Mouse (Mus musculus) lung, postnatal 0 days (tissue): ENCODE results near the gene Ppp2r3c. TPM values are rescaled to one million over a fixed set of nuclear protein-coding genes. Genes with fewer than 3 reads are reported as not detected.

Experiments used
- ATAC-seq: fragments of 200-750 bp; cut with Nextera tagmentation; 2 replicates; pipeline ENCODE4 v1.8.0; 2017; ENCODE audit warnings: moderate library complexity
- DNase-seq: peaks from one replicate; pipeline ENCODE4 v3.0.0-alpha.2; 2016; ENCODE audit warnings: low spot score
- H3K27ac ChIP-seq: fragments of 300-500 bp; sonication (generic); 2 replicates; pipeline ENCODE4 v1.5.1; 2014; ENCODE audit warnings: antibody characterized with exemption, mild to moderate bottlenecking, low read length, mixed read lengths
- H3K27me3 ChIP-seq: fragments of 300-500 bp; sonication (generic); replicated peaks from 2 replicates; pipeline ENCODE4 v1.6.1; 2014; ENCODE audit warnings: low read length, mixed read lengths; ENCODE audit not compliant: insufficient read depth
- H3K36me3 ChIP-seq: fragments of 300-500 bp; sonication (generic); 2 replicates; pipeline ENCODE4 v1.6.1; 2014; ENCODE audit warnings: low read length, mixed read lengths; ENCODE audit not compliant: insufficient read depth
- H3K4me1 ChIP-seq: fragments of 300-500 bp; sonication (generic); 2 replicates; pipeline ENCODE4 v1.6.1; 2014; ENCODE audit warnings: antibody characterized with exemption, low read depth, low read length, mixed read lengths; ENCODE audit not compliant: insufficient read depth
- H3K4me2 ChIP-seq: fragments of 300-500 bp; sonication (generic); replicated peaks from 2 replicates; pipeline ENCODE4 v1.6.1; 2014; ENCODE audit warnings: low read depth, mild to moderate bottlenecking, low read length, moderate library complexity, mixed read lengths
- H3K4me3 ChIP-seq: fragments of 300-500 bp; sonication (generic); 2 replicates; pipeline ENCODE4 v1.5.1; 2014; ENCODE audit warnings: low read depth, low read length
- H3K9ac ChIP-seq: fragments of 300-500 bp; sonication (generic); replicated peaks from 2 replicates; pipeline ENCODE4 v1.6.1; 2014; ENCODE audit warnings: low read depth, mild to moderate bottlenecking
- H3K9me3 ChIP-seq: fragments of 300-500 bp; sonication (generic); 2 replicates; pipeline ENCODE4 v1.6.1; 2016; ENCODE audit warnings: low read length, mixed read lengths
- CTCF ChIP-seq: IDR thresholded peaks from 2 replicates; pipeline ENCODE4 v1.5.1; 2016; ENCODE audit warnings: antibody characterized with exemption, mild to moderate bottlenecking
- EP300 ChIP-seq: IDR thresholded peaks from 2 replicates; pipeline ENCODE4 v1.6.1; 2016; ENCODE audit warnings: antibody characterized with exemption, mild to moderate bottlenecking, control low read depth
- WGBS: fragments of 180-500 bp; shearing (Covaris S2); extraction: QIAGEN DNeasy Blood & Tissue Kit; methylation state at CpG from one replicate; pipeline ENCODE4 v1.1.7; 2014; 5-methylcytosine and 5-hydroxymethylcytosine counted together
- polyA plus RNA-seq: library from polyadenylated mRNA; unstranded; fragments of >200 nt; fragmentation: Nextera tagmentation; extraction: Ambion mirVana; gene quantifications from 2 replicates; pipeline ENCODE4 v1.2.1, GENCODE M21; 2015

Ppp2r3c gene
- polyA plus RNA-seq, 1 experiment from 2014 or later = 7.6 TPM

GRCm38 (mm10) chr12:55329351-55329750, 26.6 kb upstream of the Ppp2r3c start:
- H3K4me1 ChIP-seq = no peaks in the 10 kb centered on the region
- H3K9ac ChIP-seq = no peak overlapping the region
- no peaks in the 10 kb centered on the region for H3K36me3 ChIP-seq
- TF ChIP-seq EP300 (no peak), CTCF (no peak)
- no peak overlapping the region for H3K27ac ChIP-seq
- H3K9me3 ChIP-seq = no peaks in the 10 kb centered on the region
- no peak overlapping the region for H3K4me2 ChIP-seq
- no peak for ATAC-seq
- no peak for DNase-seq
- WGBS = 89% methylated on average over 7 of the region's 7 CpGs
- H3K27me3 ChIP-seq = no peaks in the 10 kb centered on the region
- no peak overlapping the region for H3K4me3 ChIP-seq

GRCm38 (mm10) chr12:55328784-55329183, 26.0 kb upstream of the Ppp2r3c start:
- DNase-seq (no peak), ATAC-seq (no peak)
- no peak overlapping the region for H3K27ac ChIP-seq
- H3K4me2 ChIP-seq = no peak overlapping the region
- TF ChIP-seq EP300 = no peak
- no peak for TF ChIP-seq CTCF
- 75% methylated on average over 4 of the region's 4 CpGs for whole genome bisulfite sequencing
- H3K4me1 ChIP-seq = no peaks in the 10 kb centered on the region
- H3K27me3 ChIP-seq = no peaks in the 10 kb centered on the region
- no peak overlapping the region for H3K9ac ChIP-seq
- H3K4me3 ChIP-seq = no peak overlapping the region
- H3K9me3 ChIP-seq = no peaks in the 10 kb centered on the region
- H3K36me3 ChIP-seq = no peaks in the 10 kb centered on the region

- WGBS = 69% methylated on average over 7 of the region's 7 CpGs
- no peaks in the 10 kb centered on the region for H3K36me3 ChIP-seq
- no peak for DNase-seq
- H3K4me1 ChIP-seq = no peaks in the 10 kb centered on the region
- no peaks in the 10 kb centered on the region for H3K27me3 ChIP-seq
- no peak for ATAC-seq
- H3K9ac ChIP-seq = no peak overlapping the region
- H3K4me3 ChIP-seq = no peak overlapping the region
- no peaks in the 10 kb centered on the region for H3K9me3 ChIP-seq
- H3K27ac ChIP-seq = no peak overlapping the region
- H3K4me2 ChIP-seq = no peak overlapping the region
- TF ChIP-seq CTCF = no peak
- no peak for TF ChIP-seq EP300
Measured at GRCm38 (mm10) chr12:55325702-55326101, 22.9 kb upstream of the Ppp2r3c start.

GRCm38 (mm10) chr12:55321642-55322291, 19.0 kb upstream of the Ppp2r3c start:
- 68% methylated on average over 18 of the region's 18 CpGs for WGBS

GRCm38 (mm10) chr12:55315192-55315591, 12.4 kb upstream of the Ppp2r3c start:
- TF ChIP-seq EP300 (peak; percentile 32; the same call in 1 of the 2 replicates), CTCF (peak; percentile 78)

More at GRCm38 (mm10) chr12:55321642-55322291, 19.0 kb upstream of the Ppp2r3c start:
- Histone ChIP-seq H3K27ac (0 out of 2 replicates have a peak overlapping the region, but pooled peaks have one; percentile 22), H3K9me3 (no peaks in the 10 kb centered on the region), H3K4me1 (no peaks in the 10 kb centered on the region), H3K9ac (no peak overlapping the region), H3K36me3 (no peaks in the 10 kb centered on the region), H3K27me3 (no peaks in the 10 kb centered on the region), H3K4me3 (no peak overlapping the region), H3K4me2 (no peak overlapping the region)
- no peak for TF ChIP-seq EP300
- TF ChIP-seq CTCF = no peak
- ATAC-seq (no peak), DNase-seq (no peak)

GRCm38 (mm10) chr12:55313901-55314300, 11.1 kb upstream of the Ppp2r3c start:
- Histone ChIP-seq H3K4me1 (no peaks in the 10 kb centered on the region), H3K9ac (no peak overlapping the region), H3K4me2 (no peak overlapping the region), H3K4me3 (no peak overlapping the region), H3K27ac (no peak overlapping the region), H3K9me3 (no peaks in the 10 kb centered on the region), H3K27me3 (no peaks in the 10 kb centered on the region), H3K36me3 (no peaks in the 10 kb centered on the region; the same call in 1 of the 2 replicates)
- no peak for DNase-seq
- TF ChIP-seq CTCF (peak; percentile 16; the same call in 1 of the 2 replicates), EP300 (no peak)
- ATAC-seq = no peak
- WGBS = 86% methylated on average over 5 of the region's 5 CpGs

More at GRCm38 (mm10) chr12:55315192-55315591, 12.4 kb upstream of the Ppp2r3c start:
- H3K9me3 ChIP-seq = no peaks in the 10 kb centered on the region
- H3K4me2 ChIP-seq = no peak overlapping the region
- no peak overlapping the region for H3K27ac ChIP-seq
- ATAC-seq (peak; percentile 70), DNase-seq (peak; percentile 95)
- H3K36me3 ChIP-seq = no peaks in the 10 kb centered on the region
- no peaks in the 10 kb centered on the region for H3K27me3 ChIP-seq
- H3K9ac ChIP-seq = no peak overlapping the region
- WGBS = 27% methylated on average over 5 of the region's 5 CpGs
- H3K4me1 ChIP-seq = no peaks in the 10 kb centered on the region
- no peak overlapping the region for H3K4me3 ChIP-seq
